Mouse (Mus musculus) midbrain, embryonic 15.5 days (tissue): Measurements from ENCODE around the gene Gm49380. TPM values are rescaled to one million over a fixed set of nuclear protein-coding genes. Genes with fewer than 3 reads are reported as not detected.
A peak's percentile ranks its signal among the peaks of the same experiment; 100 is the strongest.

Source experiments
- ATAC-seq: fragments of 200-750 bp; cut with Nextera tagmentation; replicated peaks from 2 replicates; pipeline ENCODE4 v1.8.0; 2017; ENCODE audit warnings: moderate TSS enrichment
- H3K27ac ChIP-seq: fragments of 300-500 bp; sonication (generic); 2 replicates; pipeline ENCODE4 v1.5.1; 2015; ENCODE audit warnings: mild to moderate bottlenecking, inconsistent platforms
- H3K27me3 ChIP-seq: fragments of 300-500 bp; sonication (generic); replicated peaks from 2 replicates; pipeline ENCODE4 v1.6.1; 2015; ENCODE audit warnings: inconsistent platforms
- H3K36me3 ChIP-seq: fragments of 300-500 bp; sonication (generic); replicated peaks from 2 replicates; pipeline ENCODE4 v1.6.1; 2015; ENCODE audit warnings: inconsistent platforms
- H3K4me1 ChIP-seq: fragments of 300-500 bp; sonication (generic); 2 replicates; pipeline ENCODE4 v1.6.1; 2015; ENCODE audit warnings: inconsistent platforms
- H3K4me2 ChIP-seq: fragments of 300-500 bp; sonication (generic); 2 replicates; pipeline ENCODE4 v1.6.1; 2015; ENCODE audit warnings: inconsistent platforms, mild to moderate bottlenecking, moderate library complexity
- H3K4me3 ChIP-seq: fragments of 300-500 bp; sonication (generic); 2 replicates; pipeline ENCODE4 v1.5.1; 2015; ENCODE audit warnings: mild to moderate bottlenecking, inconsistent platforms
- H3K9ac ChIP-seq: fragments of 300-500 bp; sonication (generic); 2 replicates; pipeline ENCODE4 v1.6.1; 2015; ENCODE audit warnings: mild to moderate bottlenecking, inconsistent platforms
- H3K9me3 ChIP-seq: fragments of 300-500 bp; sonication (generic); 2 replicates; pipeline ENCODE4 v1.6.1; 2016; ENCODE audit warnings: inconsistent platforms
- WGBS: fragments of 180-500 bp; shearing (Covaris S2); methylation state at CpG from one replicate; pipeline ENCODE4 v1.1.7; 2015; ENCODE audit warnings: mixed read lengths; 5-methylcytosine and 5-hydroxymethylcytosine counted together
- polyA plus RNA-seq: library from polyadenylated mRNA; unstranded; fragments of >200 nt; fragmentation: Nextera tagmentation; extraction: Ambion mirVana; gene quantifications from 2 replicates; pipeline ENCODE4 v1.2.1, GENCODE M21; 2015

The Gm49380 gene
- polyA plus RNA-seq, 1 experiment from 2014 or later, result 0.25 TPM

DNA sequence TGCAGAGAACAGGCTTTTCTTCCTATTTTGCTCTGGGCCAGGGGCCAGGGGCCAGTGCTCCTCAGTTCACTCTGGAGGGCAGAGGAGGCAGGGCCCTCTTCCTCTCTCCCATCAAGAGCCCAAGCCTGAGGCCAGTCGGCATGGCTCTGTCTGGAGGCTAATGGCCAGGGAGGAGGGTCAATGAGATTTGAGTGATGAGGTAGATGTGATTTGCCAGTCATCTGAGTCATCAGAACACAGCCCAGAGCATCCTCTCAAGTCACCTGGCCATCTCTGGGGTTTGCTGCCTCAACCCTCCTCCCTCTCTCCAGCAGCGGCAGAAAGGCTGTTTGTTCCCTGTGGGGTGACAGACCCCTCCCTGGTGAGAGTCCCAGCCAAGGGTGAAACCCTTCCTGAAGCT, 20.0 kb upstream of the Gm49380 start:
- 21% methylated on average over 2 of the region's 2 CpGs for WGBS
- Histone ChIP-seq H3K9ac (no peak overlapping the region), H3K9me3 (no peaks in the 10 kb centered on the region), H3K4me1 (peaks cover 33% of the 10 kb centered on the region), H3K27me3 (peaks cover 45% of the 10 kb centered on the region), H3K27ac (no peak overlapping the region), H3K36me3 (no peaks in the 10 kb centered on the region), H3K4me2 (0 out of 2 replicates have a peak overlapping the region, but pooled peaks have one; percentile 70), H3K4me3 (no peak overlapping the region)
- no peak for ATAC-seq

DNA sequence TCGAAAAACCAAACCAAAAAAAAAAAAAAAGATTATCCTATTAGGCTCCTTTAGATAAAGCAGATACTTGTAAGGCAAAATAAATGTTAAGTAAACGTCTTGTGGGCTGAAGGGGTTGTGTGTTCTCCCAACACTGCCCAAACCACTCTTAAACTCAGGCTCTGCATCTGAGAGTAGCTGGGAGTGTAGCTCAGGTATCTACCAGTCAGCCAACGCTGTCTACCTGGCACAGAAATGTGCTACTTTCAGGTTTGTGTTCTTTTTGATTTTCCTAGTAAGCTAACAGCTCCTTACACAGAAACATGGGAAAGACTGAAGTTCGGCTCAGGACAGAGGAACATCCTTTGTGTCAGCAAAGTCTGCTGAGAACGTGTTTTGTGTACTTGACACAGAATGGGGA, 18.9 kb upstream of the Gm49380 start:
- H3K9me3 ChIP-seq, result no peaks in the 10 kb centered on the region
- H3K4me3 ChIP-seq, result no peak overlapping the region
- peaks cover 33% of the 10 kb centered on the region for H3K4me1 ChIP-seq
- no peak overlapping the region for H3K4me2 ChIP-seq
- no peak overlapping the region for H3K27ac ChIP-seq
- H3K9ac ChIP-seq, result no peak overlapping the region
- ATAC-seq, result no peak
- peaks cover 45% of the 10 kb centered on the region for H3K27me3 ChIP-seq
- H3K36me3 ChIP-seq, result no peaks in the 10 kb centered on the region
- 60% methylated on average over 5 of the region's 5 CpGs for WGBS

- ATAC-seq, result no peak
- H3K4me1 ChIP-seq, result peaks cover 37% of the 10 kb centered on the region
- no peak overlapping the region for H3K4me3 ChIP-seq
- H3K4me2 ChIP-seq, result no peak overlapping the region
- no peak overlapping the region for H3K9ac ChIP-seq
- no peaks in the 10 kb centered on the region for H3K36me3 ChIP-seq
- H3K27me3 ChIP-seq, result peaks cover 42% of the 10 kb centered on the region
- H3K27ac ChIP-seq, result no peak overlapping the region
- 38% methylated on average over 7 of the region's 7 CpGs for WGBS
- H3K9me3 ChIP-seq, result no peaks in the 10 kb centered on the region
These were observed 17.9 kb upstream of the Gm49380 start for GRCm38 (mm10) chr9:44131276-44131590.

- Histone ChIP-seq H3K4me1 (peaks cover 36% of the 10 kb centered on the region), H3K4me2 (0 out of 2 replicates have a peak overlapping the region, but pooled peaks have one; percentile 53), H3K27ac (no peak overlapping the region), H3K4me3 (no peak overlapping the region), H3K27me3 (peaks cover 37% of the 10 kb centered on the region), H3K9ac (no peak overlapping the region), H3K36me3 (no peaks in the 10 kb centered on the region), H3K9me3 (no peaks in the 10 kb centered on the region)
- ATAC-seq, result no peak
- WGBS, result 12% methylated on average over 19 of the region's 19 CpGs
These were observed 17.4 kb upstream of the Gm49380 start for GRCm38 (mm10) chr9:44130581-44131275.

GRCm38 (mm10) chr9:44130034-44130433, 16.7 kb upstream of the Gm49380 start:
- Histone ChIP-seq H3K4me1 (peaks cover 33% of the 10 kb centered on the region), H3K27ac (no peak overlapping the region), H3K9ac (peak overlapping the region; percentile 24; the same call in 1 of the 2 replicates), H3K36me3 (no peaks in the 10 kb centered on the region), H3K9me3 (no peaks in the 10 kb centered on the region), H3K4me3 (peak overlapping the region; percentile 27), H3K4me2 (peak overlapping the region; percentile 53), H3K27me3 (peaks cover 30% of the 10 kb centered on the region)
- 0 out of 2 replicates have a peak, but pooled peaks have one; percentile 22 for ATAC-seq
- WGBS, result under 1% methylated on average over 27 of the region's 27 CpGs

- peak overlapping the region; percentile 27 for H3K4me3 ChIP-seq
- ATAC-seq, result no peak
- peak overlapping the region; percentile 53 for H3K4me2 ChIP-seq
- WGBS, result 7% methylated on average over 9 of the region's 9 CpGs
- H3K27me3 ChIP-seq, result peaks cover 29% of the 10 kb centered on the region
- H3K27ac ChIP-seq, result no peak overlapping the region
- H3K9me3 ChIP-seq, result no peaks in the 10 kb centered on the region
- H3K4me1 ChIP-seq, result peaks cover 29% of the 10 kb centered on the region
- peak overlapping the region; percentile 24; the same call in 1 of the 2 replicates for H3K9ac ChIP-seq
- no peaks in the 10 kb centered on the region for H3K36me3 ChIP-seq
These were observed 16.3 kb upstream of the Gm49380 start for GRCm38 (mm10) chr9:44129633-44130032.

- ATAC-seq, result no peak
- peaks cover 11% of the 10 kb centered on the region for H3K27me3 ChIP-seq
These were observed 14.1 kb upstream of the Gm49380 start for GRCm38 (mm10) chr9:44127351-44127801.

GRCm38 (mm10) chr9:44126746-44127145, 13.4 kb upstream of the Gm49380 start:
- H3K4me3 ChIP-seq, result no peak overlapping the region
- no peak overlapping the region for H3K9ac ChIP-seq
- H3K27me3 ChIP-seq, result peaks cover 7% of the 10 kb centered on the region; the same call in 1 of the 2 replicates
- H3K27ac ChIP-seq, result no peak overlapping the region
- H3K4me2 ChIP-seq, result no peak overlapping the region
- peaks cover 21% of the 10 kb centered on the region for H3K4me1 ChIP-seq
- H3K36me3 ChIP-seq, result no peaks in the 10 kb centered on the region
- ATAC-seq, result no peak
- H3K9me3 ChIP-seq, result no peaks in the 10 kb centered on the region
- WGBS, result 92% methylated on average over 3 of the region's 3 CpGs

More at GRCm38 (mm10) chr9:44127351-44127801, 14.1 kb upstream of the Gm49380 start:
- Histone ChIP-seq H3K9me3 (no peaks in the 10 kb centered on the region), H3K9ac (no peak overlapping the region), H3K27ac (no peak overlapping the region), H3K4me3 (no peak overlapping the region), H3K4me1 (peaks cover 21% of the 10 kb centered on the region), H3K4me2 (no peak overlapping the region), H3K36me3 (no peaks in the 10 kb centered on the region)
- 56% methylated on average over 3 of the region's 3 CpGs for WGBS

GRCm38 (mm10) chr9:44125546-44126428, 12.5 kb upstream of the Gm49380 start:
- Histone ChIP-seq H3K4me1 (peaks cover 21% of the 10 kb centered on the region), H3K4me3 (no peak overlapping the region), H3K36me3 (no peaks in the 10 kb centered on the region), H3K27me3 (peaks cover 4% of the 10 kb centered on the region; the same call in 1 of the 2 replicates), H3K9ac (no peak overlapping the region), H3K9me3 (no peaks in the 10 kb centered on the region), H3K27ac (no peak overlapping the region), H3K4me2 (peak overlapping the region; percentile 16; the same call in 1 of the 2 replicates)
- WGBS, result 29% methylated on average over 18 of the region's 18 CpGs
- ATAC-seq, result 0 out of 2 replicates have a peak, but pooled peaks have one; percentile 63

DNA sequence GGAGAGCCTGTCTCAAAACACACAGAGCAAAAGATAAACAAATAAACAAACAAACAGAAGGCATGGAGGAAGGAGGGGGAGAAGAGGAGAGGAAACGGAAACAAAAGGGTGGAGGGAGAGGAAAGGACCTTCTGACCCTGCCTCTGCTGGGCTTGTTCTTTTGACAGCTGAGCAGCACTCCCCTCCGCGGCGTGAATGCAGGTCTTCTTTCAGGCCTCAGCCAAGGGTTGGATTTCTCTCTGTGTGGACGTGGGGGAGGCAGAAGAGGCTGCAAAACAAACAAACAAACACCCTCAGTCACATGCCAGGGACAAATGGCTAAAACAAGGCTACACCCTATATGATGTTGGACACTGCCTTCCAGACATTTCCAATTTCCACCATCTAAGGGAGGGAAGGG, 11.7 kb upstream of the Gm49380 start:
- H3K27ac ChIP-seq, result no peak overlapping the region
- peaks cover 14% of the 10 kb centered on the region for H3K4me1 ChIP-seq
- no peaks in the 10 kb centered on the region for H3K36me3 ChIP-seq
- 46% methylated on average over 5 of the region's 5 CpGs for WGBS
- no peak for ATAC-seq
- H3K9ac ChIP-seq, result no peak overlapping the region
- H3K9me3 ChIP-seq, result no peaks in the 10 kb centered on the region
- H3K4me3 ChIP-seq, result no peak overlapping the region
- peaks cover 4% of the 10 kb centered on the region; the same call in 1 of the 2 replicates for H3K27me3 ChIP-seq
- H3K4me2 ChIP-seq, result no peak overlapping the region

DNA sequence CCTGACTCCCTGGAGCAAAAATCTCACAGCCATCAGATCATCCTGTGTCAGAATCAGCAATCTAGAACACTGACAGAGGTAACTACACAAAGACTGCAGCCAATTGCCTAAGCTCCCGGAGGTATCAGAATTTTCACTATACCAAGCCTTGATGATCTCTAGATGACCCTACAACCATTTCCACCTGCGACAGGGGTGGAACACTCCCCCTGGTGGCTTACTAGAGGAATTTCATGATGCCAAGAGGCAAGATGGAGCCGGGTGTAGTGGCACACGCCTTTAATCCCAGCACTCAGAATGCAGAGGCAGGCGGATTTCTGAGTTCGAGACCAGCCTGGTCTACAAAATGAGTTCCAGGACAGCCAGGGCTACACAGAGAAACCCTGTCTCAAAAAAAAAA, 11.0 kb upstream of the Gm49380 start:
- no peaks in the 10 kb centered on the region for H3K36me3 ChIP-seq
- H3K9ac ChIP-seq, result no peak overlapping the region
- no peak overlapping the region for H3K4me3 ChIP-seq
- WGBS, result 70% methylated on average over 6 of the region's 6 CpGs
- peaks cover 9% of the 10 kb centered on the region; the same call in 1 of the 2 replicates for H3K4me1 ChIP-seq
- no peak for ATAC-seq
- no peaks in the 10 kb centered on the region for H3K9me3 ChIP-seq
- peaks cover 4% of the 10 kb centered on the region; the same call in 1 of the 2 replicates for H3K27me3 ChIP-seq
- no peak overlapping the region for H3K4me2 ChIP-seq
- no peak overlapping the region for H3K27ac ChIP-seq

- Histone ChIP-seq H3K9ac (no peak overlapping the region), H3K36me3 (no peaks in the 10 kb centered on the region), H3K27me3 (no peaks in the 10 kb centered on the region), H3K4me1 (no peaks in the 10 kb centered on the region), H3K4me2 (no peak overlapping the region), H3K27ac (no peak overlapping the region), H3K9me3 (no peaks in the 10 kb centered on the region), H3K4me3 (no peak overlapping the region)
- 84% methylated on average over 8 of the region's 8 CpGs for WGBS
- no peak for ATAC-seq
These were observed 6.7 kb upstream of the Gm49380 start for GRCm38 (mm10) chr9:44119948-44120465.
